Mouse (Mus musculus) MEL (cell line): ENCODE data around the gene Ctnnd2. TPM values are rescaled to one million over a fixed set of nuclear protein-coding genes. Genes with fewer than 3 reads are reported as not detected.

ENCODE experiments used
- DNase-seq: peaks from one replicate; pipeline ENCODE4 v3.0.0; 2011; ENCODE audit warnings: low read depth, low spot score
- H3K27ac ChIP-seq: 2 replicates; pipeline ENCODE4 v1.5.1; 2012; ENCODE audit warnings: low read depth, mild to moderate bottlenecking, control low read depth, low read length, moderate library complexity; ENCODE audit not compliant: control insufficient read depth
- H3K27me3 ChIP-seq, 2 experiments: fragments of 150-350 bp in 1 of 2; sonication (generic) in 1 of 2; 2 replicates each; pipeline ENCODE4 v1.6.1; 2012; ENCODE audit warnings: low read length in 2 of 2, mild to moderate bottlenecking in 2 of 2, improper control_type of control experiment in 1 of 2, moderate library complexity in 1 of 2; ENCODE audit not compliant: insufficient read depth in 2 of 2, control insufficient read depth in 1 of 2
- H3K36me3 ChIP-seq, 2 experiments: 2 replicates each; pipeline ENCODE4 v1.6.1; 2012 to 2014; ENCODE audit warnings: low read length in 2 of 2, improper control_type of control experiment in 1 of 2, inconsistent platforms in 1 of 2, mild to moderate bottlenecking in 1 of 2; ENCODE audit not compliant: insufficient read depth in 2 of 2, control insufficient read depth in 1 of 2
- H3K4me1 ChIP-seq, 2 experiments: fragments of 150-350 bp in 1 of 2; sonication (generic) in 1 of 2; 2 replicates each; pipeline ENCODE4 v1.6.1; 2012; ENCODE audit warnings: low read length in 2 of 2, improper control_type of control experiment in 1 of 2, mild to moderate bottlenecking in 1 of 2; ENCODE audit not compliant: insufficient read depth in 2 of 2, control insufficient read depth in 1 of 2
- H3K4me3 ChIP-seq, 2 experiments: fragments of 150-350 bp in 1 of 2; sonication (generic) in 1 of 2; 2 replicates each; pipeline ENCODE4 v1.5.1; 2012; ENCODE audit warnings: low read depth in 2 of 2, low read length in 2 of 2, mild to moderate bottlenecking in 2 of 2, moderate library complexity in 2 of 2, control low read depth in 1 of 2, improper control_type of control experiment in 1 of 2; ENCODE audit not compliant: control insufficient read depth in 1 of 2, insufficient read depth in 1 of 2
- H3K79me2 ChIP-seq: 2 replicates; pipeline ENCODE4 v1.6.1; 2012; ENCODE audit warnings: mild to moderate bottlenecking, low read length, moderate library complexity; ENCODE audit not compliant: control insufficient read depth, poor library complexity, insufficient read depth
- H3K9ac ChIP-seq: 2 replicates; pipeline ENCODE4 v1.6.1; 2012; ENCODE audit warnings: low read depth, mild to moderate bottlenecking, control low read depth, low read length, moderate library complexity; ENCODE audit not compliant: control insufficient read depth, poor library complexity, severe bottlenecking
- H3K9me3 ChIP-seq: fragments of 150-350 bp; sonication (generic); replicated peaks from 2 replicates; pipeline ENCODE4 v1.6.1; 2012; ENCODE audit warnings: mild to moderate bottlenecking, low read length, improper control_type of control experiment, moderate library complexity; ENCODE audit not compliant: insufficient read depth
- CTCF ChIP-seq, 3 experiments: IDR thresholded peaks in 2 of 3; conservative IDR thresholded peaks in 1 of 3; 2 replicates each; pipeline ENCODE4 v1.5.1; 2011 to 2012; ENCODE audit warnings: low read length in 3 of 3, low read depth in 2 of 3, mild to moderate bottlenecking in 2 of 3, improper control_type of control experiment in 1 of 3, inconsistent platforms in 1 of 3, mixed read lengths in 1 of 3, moderate library complexity in 1 of 3; ENCODE audit not compliant: control insufficient read depth in 1 of 3, insufficient read depth in 1 of 3, poor library complexity in 1 of 3, severe bottlenecking in 1 of 3
- EP300 ChIP-seq, 2 experiments: IDR thresholded peaks; 2 replicates each; pipeline ENCODE4 v1.6.1; 2011; ENCODE audit warnings: improper control_type of control experiment in 2 of 2, low read length in 2 of 2, low read depth in 1 of 2, mild to moderate bottlenecking in 1 of 2
- MAZ ChIP-seq: IDR thresholded peaks from 2 replicates; pipeline ENCODE4 v1.6.1; 2012; ENCODE audit warnings: low read depth, mild to moderate bottlenecking, inconsistent platforms, low read length, improper control_type of control experiment
- MEF2A ChIP-seq: IDR thresholded peaks from 2 replicates; pipeline ENCODE4 v1.6.1; 2014; ENCODE audit warnings: low read depth, mild to moderate bottlenecking, inconsistent platforms, low read length, improper control_type of control experiment; ENCODE audit not compliant: poor library complexity, insufficient replicate concordance, severe bottlenecking; ENCODE audit errors: extremely low read depth
- MYB ChIP-seq: IDR thresholded peaks from 2 replicates; pipeline ENCODE4 v1.6.1; 2011; ENCODE audit warnings: mild to moderate bottlenecking, low read depth, low read length, improper control_type of control experiment
- MYC ChIP-seq: IDR thresholded peaks from 2 replicates; pipeline ENCODE4 v1.6.1; 2011; ENCODE audit warnings: low read depth, mild to moderate bottlenecking, low read length, improper control_type of control experiment, moderate library complexity
- NELFE ChIP-seq: IDR thresholded peaks from 2 replicates; pipeline ENCODE4 v1.6.1; 2011; ENCODE audit warnings: low read depth, low read length, improper control_type of control experiment
- NRF1 ChIP-seq: IDR thresholded peaks from 2 replicates; pipeline ENCODE4 v1.6.1; 2014; ENCODE audit warnings: low read depth, mild to moderate bottlenecking, inconsistent platforms, low read length, improper control_type of control experiment, moderate library complexity; ENCODE audit not compliant: poor library complexity, insufficient read depth, severe bottlenecking
- POLR2AphosphoS2 ChIP-seq: IDR thresholded peaks from 2 replicates; pipeline ENCODE4 v1.6.1; 2011; ENCODE audit warnings: low read length, improper control_type of control experiment
- POLR2AphosphoS5 ChIP-seq: IDR thresholded peaks from 2 replicates; pipeline ENCODE4 v1.6.1; 2012; ENCODE audit warnings: low read depth, borderline replicate concordance, mild to moderate bottlenecking, inconsistent platforms, low read length, moderate library complexity, mixed read lengths
- RAD21 ChIP-seq: IDR thresholded peaks from 2 replicates; pipeline ENCODE4 v1.6.1; 2011; ENCODE audit warnings: mild to moderate bottlenecking, low read depth, low read length, improper control_type of control experiment
- RCOR1 ChIP-seq: IDR thresholded peaks from 2 replicates; pipeline ENCODE4 v1.6.1; 2012; ENCODE audit warnings: low read depth, mild to moderate bottlenecking, inconsistent platforms, low read length, improper control_type of control experiment
- SIN3A ChIP-seq: IDR thresholded peaks from 2 replicates; pipeline ENCODE4 v1.6.1; 2012; ENCODE audit warnings: low read length, improper control_type of control experiment, inconsistent platforms
- SMC3 ChIP-seq: IDR thresholded peaks from 2 replicates; pipeline ENCODE4 v1.6.1; 2011; ENCODE audit warnings: low read depth, low read length, improper control_type of control experiment
- TAL1 ChIP-seq: IDR thresholded peaks from 2 replicates; pipeline ENCODE4 v1.6.1; 2012; ENCODE audit warnings: mild to moderate bottlenecking, inconsistent platforms, low read length, moderate library complexity, mixed read lengths
- TBP ChIP-seq: IDR thresholded peaks from 2 replicates; pipeline ENCODE4 v1.8.0; 2011; ENCODE audit warnings: low read depth, low read length, improper control_type of control experiment
- ZC3H11A ChIP-seq: IDR thresholded peaks from 2 replicates; pipeline ENCODE4 v1.6.1; 2012; ENCODE audit warnings: low read depth, mild to moderate bottlenecking, inconsistent platforms, low read length, improper control_type of control experiment
- ZKSCAN1 ChIP-seq: IDR thresholded peaks from 2 replicates; pipeline ENCODE4 v1.6.1; 2012; ENCODE audit warnings: low read depth, mild to moderate bottlenecking, inconsistent platforms, low read length, improper control_type of control experiment, moderate library complexity
- polyA plus RNA-seq, 2 experiments: library from polyadenylated mRNA; stranded (reverse) in 1 of 2; unstranded in 1 of 2; fragments of >175 nt in 1 of 2; fragments of >200 nt in 1 of 2; gene quantifications; 2 replicates each; pipeline versions ENCODE4 v1.2.1 to v1.2.4; 2012; ENCODE audit warnings: low replicate concordance in 2 of 2, low read depth in 1 of 2; ENCODE audit not compliant: insufficient read length in 2 of 2, insufficient read depth in 1 of 2, missing spikeins in 1 of 2
- total RNA-seq: library from RNA; depleted of rRNA; stranded (reverse); fragments of 300-350 nt; gene quantifications from 2 replicates; pipeline ENCODE4 v1.2.3, GENCODE M21; 2012

Ctnnd2 gene
- total and polyA plus RNA-seq, 3 experiments, result 0.03 TPM; not detected in 2

DNA sequence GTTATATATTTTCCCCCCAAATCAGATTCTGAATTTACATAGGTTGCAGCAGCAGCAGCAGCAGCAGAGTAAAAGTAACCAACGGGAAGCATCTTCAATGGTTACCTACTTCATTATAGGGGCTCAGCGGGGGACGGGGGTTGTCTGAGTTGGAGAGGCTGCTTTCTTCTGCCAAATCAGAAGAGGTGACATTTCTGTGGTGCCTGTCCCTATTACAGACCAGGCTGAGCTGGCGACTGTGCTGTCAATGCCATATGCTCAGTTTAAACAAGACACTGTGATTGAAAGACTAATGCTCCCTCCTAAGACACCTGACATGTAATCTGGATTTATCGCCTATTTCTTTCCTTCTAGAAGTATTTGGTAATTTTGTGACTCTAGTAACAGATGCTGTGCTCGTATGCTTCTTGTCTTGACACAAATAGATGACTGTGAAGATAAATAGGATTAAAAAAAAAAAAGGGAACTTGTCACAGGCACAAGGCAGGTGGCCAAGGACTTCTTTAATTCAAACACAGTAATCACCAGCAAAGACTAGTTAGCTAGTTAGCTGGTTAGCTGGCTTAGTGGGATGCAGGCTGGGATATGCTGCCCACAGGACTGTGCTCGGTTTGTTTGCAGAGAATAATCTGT lies 475.4 kb downstream of the Ctnnd2 start:
- Histone ChIP-seq H3K9ac (no peak overlapping the region), H3K36me3 (no peaks in the 10 kb centered on the region), H3K27me3 (no peaks in the 10 kb centered on the region), H3K9me3 (no peaks in the 10 kb centered on the region), H3K4me3 (no peak overlapping the region), H3K79me2 (no peaks in the 10 kb centered on the region), H3K27ac (no peak overlapping the region), H3K4me1 (no peaks in the 10 kb centered on the region)
- TF ChIP-seq POLR2AphosphoS2 (no peak), CTCF (IDR thresholded peaks at IDR 0.05 in 2 of 3, conservative IDR thresholded peaks at IDR 0.05 in 1 of 3; ENCODE audit: control insufficient read depth in 1 of 3, insufficient read depth in 1 of 3, low read depth in 2 of 3, low read length in 3 of 3, poor library complexity in 1 of 3, severe bottlenecking in 1 of 3) (no peak), NELFE (no peak), MYB (no peak), RAD21 (no peak)
- DNase-seq, result no peak

- H3K79me2 ChIP-seq, result no peaks in the 10 kb centered on the region
- H3K9ac ChIP-seq, result no peak overlapping the region
- H3K4me3 ChIP-seq, result no peak overlapping the region
- no peak for TF ChIP-seq TAL1
- TF ChIP-seq ZC3H11A, result no peak
- TF ChIP-seq NRF1, result no peak
- no peak for TF ChIP-seq EP300 (IDR thresholded peaks at IDR 0.05; ENCODE audit: low read depth in 1 of 2, low read length in 2 of 2)
- TF ChIP-seq POLR2AphosphoS5, result no peak
- no peak for TF ChIP-seq MEF2A
- no peak for TF ChIP-seq NELFE
- no peak for TF ChIP-seq ZKSCAN1
- TF ChIP-seq MYC, result no peak
- no peak for TF ChIP-seq MAZ
- TF ChIP-seq TBP, result no peak
- no peak for TF ChIP-seq RCOR1
- no peak for TF ChIP-seq MYB
- TF ChIP-seq CTCF (IDR thresholded peaks at IDR 0.05 in 2 of 3, conservative IDR thresholded peaks at IDR 0.05 in 1 of 3; ENCODE audit: control insufficient read depth in 1 of 3, insufficient read depth in 1 of 3, low read depth in 2 of 3, low read length in 3 of 3, poor library complexity in 1 of 3, severe bottlenecking in 1 of 3), result no peak
- TF ChIP-seq SIN3A, result no peak
- no peak for TF ChIP-seq SMC3
- H3K4me1 ChIP-seq, result no peaks in the 10 kb centered on the region
- no peak for DNase-seq
- no peaks in the 10 kb centered on the region for H3K9me3 ChIP-seq
- no peak overlapping the region for H3K27ac ChIP-seq
- H3K36me3 ChIP-seq, result no peaks in the 10 kb centered on the region
- no peaks in the 10 kb centered on the region for H3K27me3 ChIP-seq
Measured at GRCm38 (mm10) chr15:30649964-30650363, 477.6 kb downstream of the Ctnnd2 start.
